Mouse (Mus musculus) ES-CJ7 (cell line): ENCODE results near the gene Zcchc9.
"Not testable (repeated sequence)": the region's sequence is repeated elsewhere in the genome, so short reads cannot be mapped to it uniquely, and the experiment has no call there.

Experiments
- DNase-seq: peaks from one replicate; pipeline ENCODE4 v3.0.0; 2011; ENCODE audit warnings: low read depth, low spot score

The Zcchc9 gene

DNA sequence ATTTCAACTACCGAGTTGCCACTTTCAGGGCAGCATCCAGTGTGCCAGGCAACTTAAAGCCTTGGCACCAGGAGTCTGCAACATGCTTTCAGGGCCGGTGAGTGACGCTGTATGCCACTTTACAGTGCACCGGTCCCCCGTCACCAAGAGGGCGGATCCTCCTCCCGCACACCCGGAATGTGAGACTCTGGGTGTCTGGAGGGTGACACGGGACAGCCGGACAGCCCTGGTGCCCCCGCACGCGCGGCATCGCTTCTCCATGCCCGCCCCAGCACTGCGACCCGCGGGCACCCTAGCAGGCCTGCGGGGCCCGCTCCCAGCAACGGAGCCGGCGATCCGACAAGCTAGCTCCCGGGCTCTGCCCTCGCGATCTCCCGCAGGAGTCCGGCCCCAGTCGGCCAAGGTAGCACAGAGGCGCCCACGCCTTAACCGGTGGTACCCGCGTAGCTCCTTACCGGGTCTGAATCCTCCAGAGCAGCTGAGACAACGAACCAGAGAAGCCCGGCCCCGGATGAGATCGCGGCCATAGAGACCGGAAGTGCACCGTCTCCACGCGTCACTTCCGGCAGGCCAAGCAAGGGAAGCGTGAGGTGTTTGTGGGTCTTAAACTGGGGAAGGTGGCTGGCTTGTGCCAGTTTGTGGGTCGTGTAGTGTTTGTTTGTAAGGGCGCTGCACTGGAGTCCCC, at the start of gene Zcchc9:
TSS of gene Zcchc9 (minus strand) at position 551 of the 685 bp plus-strand sequence.
- DNase-seq: peak; percentile 91

- no peak for DNase-seq
Observed at GRCm38 (mm10) chr13:91854412-91854811, 46.9 kb upstream of the Zcchc9 start.

GRCm38 (mm10) chr13:91827876-91828275, 20.4 kb upstream of the Zcchc9 start:
- no peak for DNase-seq

DNA sequence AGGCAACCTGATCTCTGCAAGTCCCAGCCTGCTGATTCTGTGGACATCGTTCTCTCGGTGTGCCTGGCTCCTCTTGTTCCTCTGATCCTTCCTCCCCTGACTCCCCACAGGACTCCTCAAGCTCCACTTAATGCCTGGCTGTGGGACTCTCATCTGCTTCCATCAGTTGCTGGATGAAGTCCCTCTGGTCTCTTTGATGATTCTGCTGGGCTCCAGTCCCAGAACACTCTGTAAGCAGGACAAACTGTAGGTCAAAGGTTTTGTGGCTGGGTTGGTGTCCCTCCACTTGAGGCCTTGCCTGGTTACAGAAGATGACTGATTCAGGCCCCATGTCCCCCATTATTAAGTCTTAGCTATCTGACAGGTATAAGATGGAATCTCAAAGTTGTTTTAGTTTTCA, 18.6 kb upstream of the Zcchc9 start:
- DNase-seq: no peak

GRCm38 (mm10) chr13:91824845-91825550, 17.5 kb upstream of the Zcchc9 start:
- no peak for DNase-seq

GRCm38 (mm10) chr13:91823735-91824134, 16.2 kb upstream of the Zcchc9 start:
- DNase-seq: no peak

GRCm38 (mm10) chr13:91814670-91815069, 7.2 kb upstream of the Zcchc9 start:
- peak; percentile 14 for DNase-seq

- DNase-seq: peak; percentile 13
Observed at GRCm38 (mm10) chr13:91809476-91809875, 2.0 kb upstream of the Zcchc9 start.

DNA sequence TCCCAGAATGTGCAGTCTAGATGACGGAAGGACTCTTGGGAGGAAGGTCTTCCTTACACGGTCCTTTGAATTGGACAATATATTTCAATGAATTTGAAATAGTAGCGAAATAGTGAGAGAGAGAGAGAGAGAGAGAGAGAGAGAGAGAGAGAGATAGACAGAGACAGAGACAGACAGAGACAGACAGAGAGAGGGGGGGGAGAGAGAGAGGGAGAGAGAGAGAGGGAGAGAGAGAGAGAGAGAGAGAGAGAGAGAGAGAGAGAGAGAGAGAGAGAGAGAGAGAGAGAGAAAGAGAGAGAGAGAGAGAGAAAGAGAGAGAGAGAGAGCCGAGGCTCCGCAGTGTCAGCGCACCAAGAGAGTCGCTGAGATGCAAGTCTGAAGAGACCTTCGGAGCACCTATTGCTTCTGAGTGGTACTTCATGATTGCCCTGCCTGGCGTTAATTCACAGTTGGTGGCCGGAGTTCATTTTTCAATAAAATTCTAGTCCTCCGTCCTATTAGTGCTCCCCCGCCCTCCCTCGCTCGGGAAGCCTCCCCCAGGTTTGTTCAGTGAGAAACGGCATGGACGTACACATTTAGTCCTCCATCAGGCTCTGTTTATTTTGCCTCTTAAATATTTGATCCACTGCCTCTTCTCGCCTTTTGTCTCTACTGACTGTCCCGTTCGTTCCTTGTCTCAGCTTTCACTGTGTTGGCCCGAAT, 520 bp upstream of the Zcchc9 start:
- DNase-seq: peak; percentile 27

DNA sequence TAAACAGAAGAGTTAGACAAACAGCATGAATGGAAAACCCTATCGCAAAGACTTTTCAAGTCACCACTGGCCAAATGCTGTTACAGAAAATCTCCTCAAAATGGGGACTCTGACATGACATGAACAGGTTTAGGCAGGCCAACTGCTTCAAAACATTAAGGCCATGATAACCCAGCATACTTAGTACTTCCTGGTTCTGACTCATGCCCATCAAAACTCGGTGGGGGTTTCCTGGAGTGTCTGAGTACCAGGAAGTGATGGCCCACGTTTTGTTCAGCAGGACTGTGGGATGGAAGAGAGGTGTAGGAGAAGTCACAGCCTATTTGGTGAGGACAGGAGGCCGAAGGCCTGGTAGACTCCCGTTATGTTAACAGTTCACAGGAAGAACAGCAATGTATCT, 5.8 kb downstream of the Zcchc9 start:
- DNase-seq: no peak

DNA sequence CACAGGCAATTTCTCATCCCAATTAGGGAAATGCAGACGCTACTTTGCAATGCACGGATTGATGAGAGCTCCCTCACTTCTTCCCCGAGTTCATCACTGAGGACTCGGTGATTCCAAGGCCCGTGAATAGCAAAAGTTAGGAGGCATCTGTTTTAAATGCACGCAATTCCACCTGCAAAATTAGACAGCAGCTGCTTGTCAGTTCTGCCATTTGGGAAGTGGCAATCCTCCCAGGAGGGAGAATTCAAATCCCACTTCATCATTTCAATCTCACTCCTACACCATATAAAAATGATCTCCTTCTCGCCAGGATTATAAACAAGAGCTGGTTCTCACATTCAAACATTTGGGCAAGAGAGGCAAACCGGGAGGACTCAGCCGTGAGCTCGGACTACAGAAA, 10.1 kb downstream of the Zcchc9 start:
- DNase-seq: no peak

- DNase-seq: no peak
Observed at GRCm38 (mm10) chr13:91796916-91797315, 10.6 kb downstream of the Zcchc9 start.

DNA sequence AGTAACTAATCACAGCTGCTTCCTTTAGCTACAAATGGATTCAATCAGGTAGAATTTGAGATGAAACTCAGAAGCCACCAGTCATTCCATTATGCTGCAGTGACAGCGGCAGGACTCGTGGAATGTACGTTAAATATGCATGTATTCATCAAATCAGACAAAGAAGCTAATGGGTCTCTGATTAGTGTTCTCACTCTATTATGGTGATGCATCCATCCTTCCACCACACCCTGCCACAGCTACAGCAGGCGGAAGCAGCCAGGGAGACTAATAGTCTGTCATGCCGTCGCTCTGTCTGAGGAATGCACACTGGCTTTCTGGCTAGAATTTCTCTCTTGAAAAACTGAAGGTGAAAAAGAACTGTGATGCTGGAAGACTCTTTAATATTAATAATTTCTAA, 11.5 kb downstream of the Zcchc9 start:
- peak; percentile 40 for DNase-seq

DNA sequence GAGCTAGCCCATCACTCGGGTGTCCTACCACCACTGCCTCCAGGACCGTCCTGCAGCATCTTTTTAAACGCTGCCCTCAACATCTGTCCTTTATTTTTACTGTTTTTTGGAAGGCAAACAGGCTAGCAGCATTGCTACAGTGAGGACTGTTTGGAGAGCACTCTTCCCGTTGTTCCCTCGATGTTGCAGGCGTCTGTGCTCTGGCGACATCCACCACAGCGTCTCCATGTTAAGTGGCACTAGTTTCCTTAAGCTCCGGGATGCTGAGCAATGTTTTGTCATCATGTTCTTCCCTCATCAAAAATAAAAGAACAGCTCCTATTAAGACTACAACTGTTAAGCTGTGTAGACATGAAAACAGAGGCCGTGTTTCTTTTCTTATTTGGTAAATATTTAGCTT, 11.9 kb downstream of the Zcchc9 start:
- DNase-seq: no peak

- no peak for DNase-seq
Observed at GRCm38 (mm10) chr13:91794926-91795436, 12.5 kb downstream of the Zcchc9 start.

- no peak for DNase-seq
Observed at GRCm38 (mm10) chr13:91792035-91792434, 15.5 kb downstream of the Zcchc9 start.

- DNase-seq: no peak
Observed at GRCm38 (mm10) chr13:91779892-91780291, 27.6 kb downstream of the Zcchc9 start.

DNA sequence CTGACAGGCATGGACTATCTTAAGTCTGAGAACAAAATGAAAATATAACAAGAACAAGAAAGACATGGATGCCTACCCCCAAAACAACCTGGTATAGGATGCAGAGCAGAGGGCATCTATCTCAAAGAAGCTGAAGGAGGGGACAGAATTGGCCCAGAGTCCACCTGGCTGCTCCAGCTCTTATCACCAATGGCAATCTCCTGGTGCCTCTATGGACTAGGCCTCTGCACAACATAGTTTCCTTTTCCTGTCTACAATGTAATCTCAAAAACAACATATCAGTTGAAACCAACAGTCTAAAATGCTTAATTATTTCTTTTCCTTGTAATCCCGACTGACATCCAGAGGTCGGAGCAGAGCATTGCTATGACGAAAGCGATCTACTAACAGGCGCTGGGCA, 29.4 kb downstream of the Zcchc9 start:
- DNase-seq: no peak

GRCm38 (mm10) chr13:91768683-91769651, 38.5 kb downstream of the Zcchc9 start:
- DNase-seq: no peak

- DNase-seq: no peak
Observed at GRCm38 (mm10) chr13:91765627-91766026, 41.9 kb downstream of the Zcchc9 start.

DNA sequence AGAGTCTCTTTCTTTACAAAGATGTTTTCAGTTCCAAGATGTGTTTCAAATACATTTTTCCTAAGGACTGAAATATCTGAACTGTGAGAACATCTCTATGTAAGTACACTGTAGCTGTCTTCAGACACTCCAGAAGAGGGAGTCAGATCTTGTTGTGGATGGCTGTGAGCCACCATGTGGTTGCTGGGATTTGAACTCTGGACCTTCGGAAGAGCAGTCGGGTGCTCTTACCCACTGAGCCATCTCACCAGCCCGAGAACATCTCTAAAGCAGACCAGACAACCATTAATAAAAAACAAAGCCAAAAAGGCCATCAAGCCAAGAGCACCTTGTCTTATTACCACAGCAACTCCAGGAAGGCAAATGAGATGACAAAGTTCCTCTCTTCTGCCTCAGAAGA, 43.9 kb downstream of the Zcchc9 start:
- DNase-seq: not testable (repeated sequence)
